Mouse (Mus musculus) midbrain, embryonic 11.5 days (tissue): ENCODE data around the gene Ptpn3. TPM values are rescaled to one million over a fixed set of nuclear protein-coding genes. Genes with fewer than 3 reads are reported as not detected.
"Not testable (repeated sequence)": the region's sequence is repeated elsewhere in the genome, so short reads cannot be mapped to it uniquely, and the experiment has no call there.

Source experiments
- ATAC-seq: fragments of 200-750 bp; cut with Nextera tagmentation; 2 replicates; pipeline ENCODE4 v1.8.0; 2017; ENCODE audit warnings: moderate TSS enrichment, moderate library complexity; ENCODE audit not compliant: low FRiP score
- DNase-seq: peaks from one replicate; pipeline ENCODE4 v3.0.0; 2015; ENCODE audit warnings: low spot score; ENCODE audit errors: missing footprints
- H3K27ac ChIP-seq: fragments of 300-500 bp; sonication (generic); 2 replicates; pipeline ENCODE4 v1.5.1; 2014; ENCODE audit warnings: low read depth, low read length
- H3K27me3 ChIP-seq: fragments of 300-500 bp; sonication (generic); 2 replicates; pipeline ENCODE4 v1.6.1; 2014; ENCODE audit warnings: mild to moderate bottlenecking, low read length, moderate library complexity, mixed read lengths; ENCODE audit not compliant: control insufficient read depth, insufficient read depth
- H3K36me3 ChIP-seq: fragments of 300-500 bp; sonication (generic); 2 replicates; pipeline ENCODE4 v1.6.1; 2014; ENCODE audit warnings: mild to moderate bottlenecking, low read length, moderate library complexity, mixed read lengths; ENCODE audit not compliant: control insufficient read depth, insufficient read depth
- H3K4me1 ChIP-seq: fragments of 300-500 bp; sonication (generic); 2 replicates; pipeline ENCODE4 v1.6.1; 2014; ENCODE audit warnings: low read length; ENCODE audit not compliant: control insufficient read depth, insufficient read depth
- H3K4me2 ChIP-seq: fragments of 300-500 bp; sonication (generic); 2 replicates; pipeline ENCODE4 v1.6.1; 2014; ENCODE audit warnings: mild to moderate bottlenecking, moderate library complexity
- H3K4me3 ChIP-seq: fragments of 300-500 bp; sonication (generic); 2 replicates; pipeline ENCODE4 v1.5.1; 2014; ENCODE audit warnings: low read depth, low read length
- H3K9ac ChIP-seq: fragments of 300-500 bp; sonication (generic); 2 replicates; pipeline ENCODE4 v1.6.1; 2014; ENCODE audit warnings: low read length
- H3K9me3 ChIP-seq: fragments of 300-500 bp; sonication (generic); 2 replicates; pipeline ENCODE4 v1.6.1; 2016; ENCODE audit warnings: low read length; ENCODE audit not compliant: control insufficient read depth
- WGBS: fragments of 180-500 bp; shearing (Covaris S2); extraction: QIAGEN DNeasy Blood & Tissue Kit; methylation state at CpG from one replicate; pipeline ENCODE4 v1.1.7; 2014; 5-methylcytosine and 5-hydroxymethylcytosine counted together
- polyA plus RNA-seq: library from polyadenylated mRNA; unstranded; fragments of >200 nt; fragmentation: Nextera tagmentation; extraction: Ambion mirVana; gene quantifications from 2 replicates; pipeline ENCODE4 v1.2.1, GENCODE M21; 2014

Gene Ptpn3
- polyA plus RNA-seq, 1 experiment from 2014 or later: 0.33 TPM

GRCm38 (mm10) chr4:57202660-57203361 lies 98.8 kb downstream of the Ptpn3 start:
- H3K4me1 ChIP-seq: no peaks in the 10 kb centered on the region
- 71% methylated on average over 10 of the region's 10 CpGs for WGBS
- no peaks in the 10 kb centered on the region for H3K36me3 ChIP-seq
- ATAC-seq (no peak), DNase-seq (no peak)
- no peaks in the 10 kb centered on the region for H3K27me3 ChIP-seq
- no peak overlapping the region for H3K4me3 ChIP-seq
- H3K27ac ChIP-seq: no peak overlapping the region
- no peaks in the 10 kb centered on the region for H3K9me3 ChIP-seq
- no peak overlapping the region for H3K4me2 ChIP-seq
- H3K9ac ChIP-seq: no peak overlapping the region

DNA sequence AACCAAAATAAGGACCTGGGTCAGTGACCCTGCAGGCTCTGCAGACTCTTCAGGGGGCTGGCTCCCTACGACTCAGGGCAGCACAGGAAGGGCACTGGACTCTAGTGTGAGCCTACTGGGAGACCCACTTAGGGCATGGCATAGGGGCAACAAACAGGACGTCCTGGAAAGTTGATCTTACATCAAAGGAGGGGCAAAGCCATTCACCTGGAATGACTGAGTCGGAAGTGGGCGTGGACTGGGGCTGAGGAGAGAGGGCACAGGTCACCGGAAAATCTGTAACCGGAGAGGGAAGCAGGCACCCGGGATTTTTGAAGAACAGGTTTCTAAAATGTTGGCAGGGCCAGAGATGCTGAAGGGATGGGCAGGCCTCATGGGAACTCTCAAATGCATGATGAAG lies 99.5 kb downstream of the Ptpn3 start:
- no peaks in the 10 kb centered on the region for H3K9me3 ChIP-seq
- no peak overlapping the region for H3K4me2 ChIP-seq
- H3K9ac ChIP-seq: no peak overlapping the region
- H3K27ac ChIP-seq: no peak overlapping the region
- no peak overlapping the region for H3K4me3 ChIP-seq
- no peaks in the 10 kb centered on the region for H3K4me1 ChIP-seq
- ATAC-seq: no peak
- no peaks in the 10 kb centered on the region for H3K27me3 ChIP-seq
- no peak for DNase-seq
- 58% methylated on average over 7 of the region's 7 CpGs for WGBS
- H3K36me3 ChIP-seq: no peaks in the 10 kb centered on the region

- Histone ChIP-seq H3K36me3 (no peaks in the 10 kb centered on the region), H3K27ac (no peak overlapping the region)
- WGBS: 89% methylated on average over 6 of the region's 6 CpGs
These were observed 101.0 kb downstream of the Ptpn3 start for GRCm38 (mm10) chr4:57200661-57201060.

DNA sequence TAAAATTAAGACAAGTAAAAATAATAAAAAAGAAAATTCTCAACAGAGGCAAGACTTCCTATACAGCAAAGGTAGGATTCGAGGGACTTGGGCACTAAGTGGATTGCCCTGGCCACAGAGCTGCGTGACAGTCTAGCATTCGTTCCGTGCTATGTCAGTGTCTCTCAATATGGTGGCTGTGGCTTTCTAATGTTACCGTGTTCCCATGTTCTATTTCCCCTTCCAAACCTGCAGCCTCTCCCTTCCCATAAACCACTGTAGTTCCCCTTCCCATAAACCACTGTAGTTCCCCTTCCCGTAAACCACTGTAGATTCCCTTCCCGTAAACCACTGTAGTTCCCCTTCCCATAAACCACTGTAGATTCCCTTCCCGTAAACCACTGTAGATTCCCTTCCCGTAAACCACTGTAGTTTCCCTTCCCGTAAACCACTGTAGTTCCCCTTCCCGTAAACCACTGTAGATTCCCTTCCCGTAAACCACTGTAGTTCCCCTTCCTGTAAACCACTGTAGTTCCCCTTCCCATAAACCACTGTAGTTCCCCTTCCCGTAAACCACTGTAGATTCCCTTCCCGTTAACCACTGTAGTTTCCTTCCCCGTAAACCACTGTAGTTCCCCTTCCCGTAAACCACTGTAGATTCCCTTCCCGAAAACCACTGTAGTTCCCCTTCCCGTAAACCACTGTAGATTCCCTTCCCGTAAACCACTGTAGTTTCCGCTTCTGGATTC lies 102.8 kb downstream of the Ptpn3 start:
- not testable (repeated sequence) for H3K4me3 ChIP-seq, H3K9me3 ChIP-seq, H3K4me2 ChIP-seq, H3K27ac ChIP-seq, ATAC-seq, H3K27me3 ChIP-seq, H3K9ac ChIP-seq, H3K36me3 ChIP-seq, H3K4me1 ChIP-seq
- WGBS: 94% methylated on average over 20 of the region's 20 CpGs
- peak; percentile 33 for DNase-seq

More at GRCm38 (mm10) chr4:57200661-57201060, 101.0 kb downstream of the Ptpn3 start:
- no peak overlapping the region for H3K4me3 ChIP-seq
- no peaks in the 10 kb centered on the region for H3K4me1 ChIP-seq
- ATAC-seq: no peak
- H3K9me3 ChIP-seq: no peaks in the 10 kb centered on the region
- H3K27me3 ChIP-seq: no peaks in the 10 kb centered on the region
- H3K9ac ChIP-seq: no peak overlapping the region
- peak; percentile 37 for DNase-seq
- no peak overlapping the region for H3K4me2 ChIP-seq

GRCm38 (mm10) chr4:57191543-57192283 lies 109.9 kb downstream of the Ptpn3 start:
- no peak overlapping the region for H3K4me2 ChIP-seq
- H3K27me3 ChIP-seq: no peaks in the 10 kb centered on the region
- H3K27ac ChIP-seq: no peak overlapping the region
- no peak overlapping the region for H3K4me3 ChIP-seq
- no peaks in the 10 kb centered on the region for H3K9me3 ChIP-seq
- H3K4me1 ChIP-seq: no peaks in the 10 kb centered on the region
- 84% methylated on average over 9 of the region's 9 CpGs for WGBS
- no peak overlapping the region for H3K9ac ChIP-seq
- no peak for DNase-seq
- ATAC-seq: no peak
- no peaks in the 10 kb centered on the region for H3K36me3 ChIP-seq

GRCm38 (mm10) chr4:57189881-57190280 lies 111.8 kb downstream of the Ptpn3 start:
- Histone ChIP-seq H3K4me2 (no peak overlapping the region), H3K9me3 (no peaks in the 10 kb centered on the region), H3K27ac (no peak overlapping the region), H3K4me1 (no peaks in the 10 kb centered on the region), H3K4me3 (no peak overlapping the region), H3K36me3 (no peaks in the 10 kb centered on the region), H3K27me3 (no peaks in the 10 kb centered on the region), H3K9ac (no peak overlapping the region)
- DNase-seq (no peak), ATAC-seq (no peak)
- 75% methylated on average over 2 of the region's 2 CpGs for WGBS

GRCm38 (mm10) chr4:57186035-57186434 lies 115.6 kb downstream of the Ptpn3 start:
- H3K4me3 ChIP-seq: no peak overlapping the region
- H3K27me3 ChIP-seq: no peaks in the 10 kb centered on the region
- H3K9me3 ChIP-seq: no peaks in the 10 kb centered on the region
- ATAC-seq (no peak), DNase-seq (no peak)
- no peak overlapping the region for H3K27ac ChIP-seq
- no peak overlapping the region for H3K4me2 ChIP-seq
- 41% methylated on average over 6 of the region's 6 CpGs for WGBS
- H3K36me3 ChIP-seq: no peaks in the 10 kb centered on the region
- H3K4me1 ChIP-seq: no peaks in the 10 kb centered on the region
- no peak overlapping the region for H3K9ac ChIP-seq

GRCm38 (mm10) chr4:57185462-57185861 lies 116.2 kb downstream of the Ptpn3 start:
- Histone ChIP-seq H3K27me3 (no peaks in the 10 kb centered on the region), H3K9me3 (no peaks in the 10 kb centered on the region), H3K4me1 (no peaks in the 10 kb centered on the region), H3K4me3 (no peak overlapping the region), H3K27ac (no peak overlapping the region), H3K9ac (no peak overlapping the region), H3K4me2 (no peak overlapping the region), H3K36me3 (no peaks in the 10 kb centered on the region)
- DNase-seq (peak; percentile 51), ATAC-seq (no peak)
- WGBS: 85% methylated on average over 8 of the region's 8 CpGs

GRCm38 (mm10) chr4:57183493-57183892 lies 118.1 kb downstream of the Ptpn3 start:
- H3K9ac ChIP-seq: no peak overlapping the region
- no peaks in the 10 kb centered on the region for H3K9me3 ChIP-seq
- H3K4me2 ChIP-seq: no peak overlapping the region
- ATAC-seq (no peak), DNase-seq (no peak)
- no peak overlapping the region for H3K4me3 ChIP-seq
- no peaks in the 10 kb centered on the region for H3K27me3 ChIP-seq
- H3K27ac ChIP-seq: no peak overlapping the region
- 82% methylated on average over 4 of the region's 4 CpGs for WGBS
- no peaks in the 10 kb centered on the region for H3K4me1 ChIP-seq
- no peaks in the 10 kb centered on the region for H3K36me3 ChIP-seq
